Mouse (Mus musculus) MEL (cell line): ENCODE results near the gene Pde4a. TPM values are rescaled to one million over a fixed set of nuclear protein-coding genes. Genes with fewer than 3 reads are reported as not detected.

Experiments
- DNase-seq: peaks from one replicate; pipeline ENCODE4 v3.0.0; 2011; ENCODE audit warnings: low read depth, low spot score
- H3K27ac ChIP-seq: 2 replicates; pipeline ENCODE4 v1.5.1; 2012; ENCODE audit warnings: low read depth, mild to moderate bottlenecking, control low read depth, low read length, moderate library complexity; ENCODE audit not compliant: control insufficient read depth
- H3K27me3 ChIP-seq, 2 experiments: fragments of 150-350 bp in 1 of 2; sonication (generic) in 1 of 2; 2 replicates each; pipeline ENCODE4 v1.6.1; 2012; ENCODE audit warnings: low read length in 2 of 2, mild to moderate bottlenecking in 2 of 2, improper control_type of control experiment in 1 of 2, moderate library complexity in 1 of 2; ENCODE audit not compliant: insufficient read depth in 2 of 2, control insufficient read depth in 1 of 2
- H3K36me3 ChIP-seq, 2 experiments: 2 replicates each; pipeline ENCODE4 v1.6.1; 2012 to 2014; ENCODE audit warnings: low read length in 2 of 2, improper control_type of control experiment in 1 of 2, inconsistent platforms in 1 of 2, mild to moderate bottlenecking in 1 of 2; ENCODE audit not compliant: insufficient read depth in 2 of 2, control insufficient read depth in 1 of 2
- H3K4me1 ChIP-seq, 2 experiments: fragments of 150-350 bp in 1 of 2; sonication (generic) in 1 of 2; 2 replicates each; pipeline ENCODE4 v1.6.1; 2012; ENCODE audit warnings: low read length in 2 of 2, improper control_type of control experiment in 1 of 2, mild to moderate bottlenecking in 1 of 2; ENCODE audit not compliant: insufficient read depth in 2 of 2, control insufficient read depth in 1 of 2
- H3K4me3 ChIP-seq, 2 experiments: fragments of 150-350 bp in 1 of 2; sonication (generic) in 1 of 2; 2 replicates each; pipeline ENCODE4 v1.5.1; 2012; ENCODE audit warnings: low read depth in 2 of 2, low read length in 2 of 2, mild to moderate bottlenecking in 2 of 2, moderate library complexity in 2 of 2, control low read depth in 1 of 2, improper control_type of control experiment in 1 of 2; ENCODE audit not compliant: control insufficient read depth in 1 of 2, insufficient read depth in 1 of 2
- H3K79me2 ChIP-seq: 2 replicates; pipeline ENCODE4 v1.6.1; 2012; ENCODE audit warnings: mild to moderate bottlenecking, low read length, moderate library complexity; ENCODE audit not compliant: control insufficient read depth, poor library complexity, insufficient read depth
- H3K9ac ChIP-seq: 2 replicates; pipeline ENCODE4 v1.6.1; 2012; ENCODE audit warnings: low read depth, mild to moderate bottlenecking, control low read depth, low read length, moderate library complexity; ENCODE audit not compliant: control insufficient read depth, poor library complexity, severe bottlenecking
- H3K9me3 ChIP-seq: fragments of 150-350 bp; sonication (generic); replicated peaks from 2 replicates; pipeline ENCODE4 v1.6.1; 2012; ENCODE audit warnings: mild to moderate bottlenecking, low read length, improper control_type of control experiment, moderate library complexity; ENCODE audit not compliant: insufficient read depth
- BHLHE40 ChIP-seq: IDR thresholded peaks from 2 replicates; pipeline ENCODE4 v1.6.1; 2012; ENCODE audit warnings: low read depth, mild to moderate bottlenecking, inconsistent platforms, low read length, improper control_type of control experiment, borderline replicate concordance
- CHD2 ChIP-seq: IDR thresholded peaks from 2 replicates; pipeline ENCODE4 v1.6.1; 2011; ENCODE audit warnings: low read length, improper control_type of control experiment
- CTCF ChIP-seq, 3 experiments: IDR thresholded peaks in 2 of 3; conservative IDR thresholded peaks in 1 of 3; 2 replicates each; pipeline ENCODE4 v1.5.1; 2011 to 2012; ENCODE audit warnings: low read length in 3 of 3, low read depth in 2 of 3, mild to moderate bottlenecking in 2 of 3, improper control_type of control experiment in 1 of 3, inconsistent platforms in 1 of 3, mixed read lengths in 1 of 3, moderate library complexity in 1 of 3; ENCODE audit not compliant: control insufficient read depth in 1 of 3, insufficient read depth in 1 of 3, poor library complexity in 1 of 3, severe bottlenecking in 1 of 3
- ELF1 ChIP-seq: IDR thresholded peaks from 2 replicates; pipeline ENCODE4 v1.6.1; 2014; ENCODE audit warnings: low read depth, mild to moderate bottlenecking, inconsistent platforms, low read length, improper control_type of control experiment, moderate library complexity
- ETS1 ChIP-seq: IDR thresholded peaks from 2 replicates; pipeline ENCODE4 v1.6.1; 2012; ENCODE audit warnings: low read depth, mild to moderate bottlenecking, inconsistent platforms, low read length, improper control_type of control experiment, moderate library complexity
- KAT2A ChIP-seq: conservative IDR thresholded peaks from 2 replicates; pipeline ENCODE4 v1.6.1; 2012; ENCODE audit warnings: low read depth, low read length, improper control_type of control experiment, inconsistent platforms
- MYB ChIP-seq: IDR thresholded peaks from 2 replicates; pipeline ENCODE4 v1.6.1; 2011; ENCODE audit warnings: mild to moderate bottlenecking, low read depth, low read length, improper control_type of control experiment
- MYC ChIP-seq: IDR thresholded peaks from 2 replicates; pipeline ENCODE4 v1.6.1; 2011; ENCODE audit warnings: low read depth, mild to moderate bottlenecking, low read length, improper control_type of control experiment, moderate library complexity
- NELFE ChIP-seq: IDR thresholded peaks from 2 replicates; pipeline ENCODE4 v1.6.1; 2011; ENCODE audit warnings: low read depth, low read length, improper control_type of control experiment
- NRF1 ChIP-seq: IDR thresholded peaks from 2 replicates; pipeline ENCODE4 v1.6.1; 2014; ENCODE audit warnings: low read depth, mild to moderate bottlenecking, inconsistent platforms, low read length, improper control_type of control experiment, moderate library complexity; ENCODE audit not compliant: poor library complexity, insufficient read depth, severe bottlenecking
- POLR2A ChIP-seq, 2 experiments: IDR thresholded peaks; 2 replicates each; pipeline ENCODE4 v1.6.1; 2011 to 2012; ENCODE audit warnings: low read length in 2 of 2, mild to moderate bottlenecking in 2 of 2, control low read depth in 1 of 2, improper control_type of control experiment in 1 of 2, low read depth in 1 of 2, moderate library complexity in 1 of 2; ENCODE audit not compliant: control insufficient read depth in 1 of 2, insufficient read depth in 1 of 2, poor library complexity in 1 of 2
- POLR2AphosphoS2 ChIP-seq: IDR thresholded peaks from 2 replicates; pipeline ENCODE4 v1.6.1; 2011; ENCODE audit warnings: low read length, improper control_type of control experiment
- POLR2AphosphoS5 ChIP-seq: IDR thresholded peaks from 2 replicates; pipeline ENCODE4 v1.6.1; 2012; ENCODE audit warnings: low read depth, borderline replicate concordance, mild to moderate bottlenecking, inconsistent platforms, low read length, moderate library complexity, mixed read lengths
- SIN3A ChIP-seq: IDR thresholded peaks from 2 replicates; pipeline ENCODE4 v1.6.1; 2012; ENCODE audit warnings: low read length, improper control_type of control experiment, inconsistent platforms
- SMC3 ChIP-seq: IDR thresholded peaks from 2 replicates; pipeline ENCODE4 v1.6.1; 2011; ENCODE audit warnings: low read depth, low read length, improper control_type of control experiment
- TAL1 ChIP-seq: IDR thresholded peaks from 2 replicates; pipeline ENCODE4 v1.6.1; 2012; ENCODE audit warnings: mild to moderate bottlenecking, inconsistent platforms, low read length, moderate library complexity, mixed read lengths
- TBP ChIP-seq: IDR thresholded peaks from 2 replicates; pipeline ENCODE4 v1.8.0; 2011; ENCODE audit warnings: low read depth, low read length, improper control_type of control experiment
- TCF12 ChIP-seq: IDR thresholded peaks from 2 replicates; pipeline ENCODE4 v1.6.1; 2014; ENCODE audit warnings: low read depth, mild to moderate bottlenecking, inconsistent platforms, low read length, improper control_type of control experiment, moderate library complexity
- USF1 ChIP-seq: IDR thresholded peaks from 2 replicates; pipeline ENCODE4 v1.6.1; 2014; ENCODE audit warnings: low read depth, mild to moderate bottlenecking, inconsistent platforms, low read length, improper control_type of control experiment, moderate library complexity
- USF2 ChIP-seq, 2 experiments: IDR thresholded peaks; 2 replicates each; pipeline ENCODE4 v1.6.1; 2011 to 2012; ENCODE audit warnings: improper control_type of control experiment in 2 of 2, low read length in 2 of 2, borderline replicate concordance in 1 of 2, inconsistent platforms in 1 of 2, low read depth in 1 of 2, mild to moderate bottlenecking in 1 of 2; ENCODE audit not compliant: insufficient read depth in 1 of 2
- ZC3H11A ChIP-seq: IDR thresholded peaks from 2 replicates; pipeline ENCODE4 v1.6.1; 2012; ENCODE audit warnings: low read depth, mild to moderate bottlenecking, inconsistent platforms, low read length, improper control_type of control experiment
- ZKSCAN1 ChIP-seq: IDR thresholded peaks from 2 replicates; pipeline ENCODE4 v1.6.1; 2012; ENCODE audit warnings: low read depth, mild to moderate bottlenecking, inconsistent platforms, low read length, improper control_type of control experiment, moderate library complexity
- ZMIZ1 ChIP-seq: IDR thresholded peaks from 2 replicates; pipeline ENCODE4 v1.6.1; 2012; ENCODE audit warnings: low read depth, mild to moderate bottlenecking, inconsistent platforms, low read length, improper control_type of control experiment, moderate library complexity
- ZNF384 ChIP-seq: IDR thresholded peaks from 2 replicates; pipeline ENCODE4 v1.6.1; 2012; ENCODE audit warnings: low read depth, mild to moderate bottlenecking, inconsistent platforms, low read length, improper control_type of control experiment
- polyA plus RNA-seq, 2 experiments: library from polyadenylated mRNA; stranded (reverse) in 1 of 2; unstranded in 1 of 2; fragments of >175 nt in 1 of 2; fragments of >200 nt in 1 of 2; gene quantifications; 2 replicates each; pipeline versions ENCODE4 v1.2.1 to v1.2.4; 2012; ENCODE audit warnings: low replicate concordance in 2 of 2, low read depth in 1 of 2; ENCODE audit not compliant: insufficient read length in 2 of 2, insufficient read depth in 1 of 2, missing spikeins in 1 of 2
- total RNA-seq: library from RNA; depleted of rRNA; stranded (reverse); fragments of 300-350 nt; gene quantifications from 2 replicates; pipeline ENCODE4 v1.2.3, GENCODE M21; 2012

Pde4a gene
- total and polyA plus RNA-seq, 3 experiments: 16.6 to 53.9 (median 45.6) TPM

DNA sequence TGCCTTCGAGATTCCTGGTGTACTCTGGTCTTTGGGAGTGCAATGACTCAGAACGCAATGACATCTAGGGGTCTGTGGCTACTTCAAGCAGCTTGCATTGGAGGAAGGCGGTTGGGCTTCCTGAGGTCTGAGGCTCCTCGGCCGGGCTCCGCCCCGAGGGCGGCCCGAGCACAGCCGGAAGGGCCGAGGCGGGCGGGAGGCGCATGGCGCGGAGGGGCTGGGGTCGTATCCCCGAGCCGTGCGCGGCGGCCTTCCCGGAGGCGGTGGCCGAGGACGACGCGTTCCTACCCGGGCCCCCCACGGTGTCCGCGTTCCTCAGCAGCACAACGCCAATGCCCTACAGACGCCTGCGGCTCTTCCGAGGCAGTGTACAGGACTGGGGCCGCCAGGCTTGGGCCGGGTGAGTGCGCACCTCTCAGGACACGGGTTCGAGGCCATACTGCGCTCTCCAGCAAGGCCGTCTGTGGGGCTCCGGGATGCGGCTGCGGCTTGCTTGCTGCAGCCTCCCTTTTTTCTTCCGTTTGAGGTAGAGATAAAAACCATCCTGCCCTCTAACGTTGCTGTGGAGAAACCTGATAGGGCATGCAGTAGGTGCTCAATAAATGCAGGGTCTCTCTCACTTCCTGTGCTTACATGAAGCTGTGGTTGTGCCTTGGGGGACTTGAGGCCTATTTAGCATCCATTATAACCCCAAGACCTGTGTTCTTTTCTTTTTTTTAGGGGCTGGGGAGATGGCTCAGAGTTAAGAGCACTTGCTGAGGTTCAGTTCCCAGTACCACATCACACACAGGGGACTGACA is 16.1 kb downstream of the Pde4a start (continued):
- peak; percentile 86 for TF ChIP-seq POLR2A (IDR thresholded peaks at IDR 0.05; ENCODE audit: control insufficient read depth in 1 of 2, insufficient read depth in 1 of 2, low read depth in 1 of 2, low read length in 2 of 2, poor library complexity in 1 of 2)
- TF ChIP-seq ZMIZ1: no peak; the same call in 1 of the 2 replicates
- no peak for TF ChIP-seq USF2 (IDR thresholded peaks at IDR 0.05; ENCODE audit: borderline replicate concordance in 1 of 2, insufficient read depth in 1 of 2, low read depth in 1 of 2, low read length in 2 of 2)
- no peak; the same call in 1 of the 2 replicates for TF ChIP-seq ZNF384
- peak; percentile 51; the same call in 1 of the 2 replicates for TF ChIP-seq NELFE
- peak; percentile 72 for TF ChIP-seq ETS1

DNA sequence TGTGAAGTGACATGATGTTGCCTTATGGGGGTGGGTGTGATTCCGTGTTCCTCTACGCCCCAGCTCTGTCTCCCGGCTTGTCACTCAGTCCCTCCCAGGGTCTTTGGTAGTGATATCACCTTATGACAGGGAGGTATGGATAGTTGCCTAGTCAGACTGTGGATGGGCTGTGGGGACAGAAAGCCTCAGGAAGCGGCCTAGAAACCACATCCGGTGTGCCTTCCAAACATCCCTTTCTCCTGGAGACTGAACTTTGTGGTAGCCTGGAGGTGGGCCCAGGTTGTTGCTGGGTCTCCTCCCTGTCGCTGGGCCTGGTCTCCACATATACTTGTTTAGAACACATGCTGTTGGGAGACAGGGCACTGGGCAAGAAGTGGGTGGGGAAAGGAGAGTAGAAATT is 17.9 kb downstream of the Pde4a start:
- peaks cover 26 to 38% of the 10 kb centered on the region in 2 experiments for H3K4me1 ChIP-seq
- peak overlapping the region; percentile 47 for H3K27ac ChIP-seq
- peak overlapping the region; percentile 65 to 81 for H3K4me3 ChIP-seq

DNA sequence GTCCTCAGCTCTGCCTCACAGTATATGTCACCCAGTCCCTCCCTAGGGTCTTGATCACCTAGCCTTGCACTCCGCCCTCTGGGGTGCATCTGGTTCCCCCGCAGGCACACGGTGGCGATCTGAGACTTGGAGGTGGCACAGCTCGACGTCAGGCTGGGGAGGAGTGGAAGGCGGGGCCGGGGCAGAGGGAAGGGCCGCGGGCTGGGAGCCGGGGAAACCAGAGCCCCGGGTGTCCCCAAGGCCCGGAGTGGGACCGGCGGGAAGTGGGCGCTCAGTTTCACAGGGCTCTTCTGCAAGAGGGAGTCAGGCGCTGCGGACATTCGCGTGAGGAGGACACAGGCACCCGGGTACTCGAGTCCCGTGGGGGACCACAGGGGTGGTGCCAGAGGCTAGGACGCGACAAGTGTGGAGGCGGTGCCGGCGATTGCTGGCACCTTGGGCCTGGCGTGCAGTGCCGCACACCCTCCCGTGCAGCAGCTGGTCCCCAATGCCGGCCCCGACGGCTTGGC is 18.4 kb downstream of the Pde4a start:
- no peaks in the 10 kb centered on the region for H3K9me3 ChIP-seq
- H3K9ac ChIP-seq: peak overlapping the region; percentile 73
- H3K27ac ChIP-seq: peak overlapping the region; percentile 47
- H3K27me3 ChIP-seq: no peaks in the 10 kb centered on the region
- H3K4me1 ChIP-seq: peaks cover 26 to 38% of the 10 kb centered on the region in 2 experiments
- H3K4me3 ChIP-seq: peak overlapping the region; percentile 65 to 81
- peaks cover 0 to 28% of the 10 kb centered on the region in 2 experiments; a peak in 2 of 4 replicates for H3K36me3 ChIP-seq
- peaks cover 9% of the 10 kb centered on the region for H3K79me2 ChIP-seq
- peak; percentile 92 for DNase-seq
- peak; percentile 15; the same call in 1 of the 2 replicates for TF ChIP-seq TCF12
- TF ChIP-seq SMC3: peak; percentile 31; the same call in 1 of the 2 replicates
- peak; percentile 22; the same call in 1 of the 2 replicates for TF ChIP-seq NRF1
- TF ChIP-seq CHD2: no peak
- peak; percentile 30; the same call in 1 of the 2 replicates for TF ChIP-seq ZC3H11A
- TF ChIP-seq ETS1: 0 out of 2 replicates have a peak, but pooled peaks have one; percentile 33
- TF ChIP-seq TAL1: no peak
- peak; percentile 23; the same call in 1 of the 2 replicates for TF ChIP-seq USF1
- TF ChIP-seq BHLHE40: 0 out of 2 replicates have a peak, but pooled peaks have one; percentile 34
- TF ChIP-seq KAT2A: no peak
- TF ChIP-seq SIN3A: peak; percentile 85
- peak in 1 of 3 experiments; percentile 20; a peak in 2 of 6 replicates for TF ChIP-seq CTCF (IDR thresholded peaks at IDR 0.05 in 2 of 3, conservative IDR thresholded peaks at IDR 0.05 in 1 of 3; ENCODE audit: control insufficient read depth in 1 of 3, insufficient read depth in 1 of 3, low read depth in 2 of 3, low read length in 3 of 3, poor library complexity in 1 of 3, severe bottlenecking in 1 of 3)
- TF ChIP-seq POLR2AphosphoS2: peak; percentile 78; the same call in 1 of the 2 replicates
- TF ChIP-seq USF2 (IDR thresholded peaks at IDR 0.05; ENCODE audit: borderline replicate concordance in 1 of 2, insufficient read depth in 1 of 2, low read depth in 1 of 2, low read length in 2 of 2): no peak
- TF ChIP-seq TBP: no peak
- no peak; the same call in 1 of the 2 replicates for TF ChIP-seq MYB
- no peak for TF ChIP-seq ELF1
- peak; percentile 40; the same call in 1 of the 2 replicates for TF ChIP-seq ZKSCAN1
- TF ChIP-seq POLR2A (IDR thresholded peaks at IDR 0.05; ENCODE audit: control insufficient read depth in 1 of 2, insufficient read depth in 1 of 2, low read depth in 1 of 2, low read length in 2 of 2, poor library complexity in 1 of 2): peak; percentile 59 to 82; a peak in 3 of 4 replicates
- no peak for TF ChIP-seq ZNF384
- TF ChIP-seq MYC: 0 out of 2 replicates have a peak, but pooled peaks have one; percentile 33

More for the DNA sequence above, 17.9 kb downstream of the Pde4a start:
- peak in 1 of 2 experiments; percentile 5; a peak in 1 of 4 replicates for TF ChIP-seq POLR2A (IDR thresholded peaks at IDR 0.05; ENCODE audit: control insufficient read depth in 1 of 2, insufficient read depth in 1 of 2, low read depth in 1 of 2, low read length in 2 of 2, poor library complexity in 1 of 2)
- TF ChIP-seq TBP: 0 out of 2 replicates have a peak, but pooled peaks have one; percentile 19
- TF ChIP-seq TAL1: peak; percentile 42
- TF ChIP-seq POLR2AphosphoS5: no peak
- TF ChIP-seq, all 39 proteins: peak for 3
- Histone ChIP-seq H3K36me3 (peaks cover 0 to 28% of the 10 kb centered on the region in 2 experiments; a peak in 2 of 4 replicates), H3K9ac (peak overlapping the region; percentile 73), H3K9me3 (no peaks in the 10 kb centered on the region), H3K27me3 (no peaks in the 10 kb centered on the region), H3K79me2 (peaks cover 9% of the 10 kb centered on the region)
- DNase-seq: peak; percentile 85
